Mouse (Mus musculus) C2C12 (cell line): ENCODE results near the gene Osbpl6. TPM values are rescaled to one million over a fixed set of nuclear protein-coding genes. Genes with fewer than 3 reads are reported as not detected.

ENCODE experiments used
- H3K27me3 ChIP-seq: one replicate; pipeline ENCODE4 v1.6.1; 2011; ENCODE audit not compliant: control insufficient read depth, insufficient read depth, insufficient read length
- H3K36me3 ChIP-seq: one replicate; pipeline ENCODE4 v1.6.1; 2011; ENCODE audit not compliant: control insufficient read depth, insufficient read depth
- H3K4me3 ChIP-seq: one replicate; pipeline ENCODE4 v1.5.1; 2011; ENCODE audit warnings: mild to moderate bottlenecking, control low read depth; ENCODE audit not compliant: poor library complexity, insufficient read depth, severe bottlenecking
- H3K79me2 ChIP-seq: one replicate; pipeline ENCODE4 v1.6.1; 2011; ENCODE audit not compliant: control insufficient read depth, insufficient read depth
- H3K79me3 ChIP-seq: one replicate; pipeline ENCODE4 v1.6.1; 2011; ENCODE audit warnings: low read depth, control low read depth
- H3ac ChIP-seq: one replicate; pipeline ENCODE3; 2011; ENCODE audit warnings: low read depth; ENCODE audit not compliant: control insufficient read depth, insufficient read length
- CEBPB ChIP-seq: IDR thresholded peaks from one replicate; pipeline ENCODE4 v1.6.1; 2011; ENCODE audit warnings: low read depth, mild to moderate bottlenecking, control low read depth, moderate library complexity
- CTCF ChIP-seq: IDR thresholded peaks from one replicate; pipeline ENCODE4 v1.5.1; 2011; ENCODE audit not compliant: control insufficient read depth, insufficient read depth, insufficient read length
- FOSL1 ChIP-seq: IDR thresholded peaks from one replicate; pipeline ENCODE4 v1.8.0; 2011; ENCODE audit warnings: mild to moderate bottlenecking, low read length; ENCODE audit not compliant: poor library complexity, insufficient read depth, severe bottlenecking
- MAX ChIP-seq: IDR thresholded peaks from one replicate; pipeline ENCODE4 v1.6.1; 2011; ENCODE audit warnings: mild to moderate bottlenecking, control low read depth
- MYOD1 ChIP-seq: IDR thresholded peaks from one replicate; pipeline ENCODE4 v1.6.1; 2011; ENCODE audit warnings: low read depth; ENCODE audit not compliant: control insufficient read depth, insufficient read length
- MYOG ChIP-seq: IDR thresholded peaks from one replicate; pipeline ENCODE4 v1.6.1; 2011; ENCODE audit not compliant: control insufficient read depth, insufficient read length; ENCODE audit errors: extremely low read depth
- USF1 ChIP-seq: IDR thresholded peaks from one replicate; pipeline ENCODE4 v1.6.1; 2011; ENCODE audit warnings: low read depth, mild to moderate bottlenecking, control low read depth, moderate library complexity
- polyA plus RNA-seq: library from polyadenylated mRNA; unstranded; fragments of >200 nt; fragmentation: generic; extraction: Trizol; gene quantifications from one replicate; pipeline ENCODE4 v1.2.1, GENCODE M21; 2012; ENCODE audit warnings: missing spikeins

Gene Osbpl6
- polyA plus RNA-seq, 1 experiment: 3.0 TPM

DNA sequence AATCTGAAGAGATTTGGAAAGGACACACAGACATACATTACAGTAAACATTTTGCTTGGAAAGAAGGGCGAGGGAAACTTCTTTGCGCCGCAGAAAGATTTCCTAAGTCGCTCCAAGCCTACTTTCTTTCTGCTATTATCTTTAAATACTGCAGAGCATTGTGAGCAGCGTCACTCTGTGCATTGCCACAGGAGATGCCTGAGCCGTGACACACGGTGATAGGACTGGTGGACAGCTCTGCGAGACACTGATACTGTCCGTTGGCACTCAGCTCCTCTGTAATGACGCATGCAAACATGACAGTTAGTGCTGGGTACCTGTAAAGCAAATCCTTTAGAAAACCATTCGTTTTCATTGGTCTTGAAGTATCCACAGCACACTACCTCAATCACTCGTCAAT lies 224.0 kb downstream of the Osbpl6 start:
- TF ChIP-seq USF1 (no peak), MAX (no peak), MYOG (no peak), FOSL1 (no peak), CEBPB (no peak), MYOD1 (no peak), CTCF (no peak)
- H3K36me3 ChIP-seq: peaks cover 13% of the 10 kb centered on the region

DNA sequence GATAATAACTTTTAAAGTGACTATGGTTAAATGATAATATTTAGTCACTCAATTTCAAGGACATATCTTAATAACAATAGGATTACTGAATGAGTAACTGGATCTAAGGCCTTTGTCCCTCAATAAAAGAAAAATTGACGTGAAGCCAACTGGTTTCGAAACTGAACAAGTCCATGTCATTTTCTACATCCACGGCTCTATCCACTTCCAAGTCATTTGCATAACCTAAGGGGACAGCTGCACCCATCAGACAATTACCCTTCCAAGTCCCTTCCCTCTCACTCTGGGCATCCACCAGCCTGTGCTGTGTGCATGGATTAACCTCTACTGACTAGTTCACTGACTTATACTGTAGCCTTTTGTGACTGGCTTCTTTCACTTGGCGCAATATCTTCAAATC lies 225.3 kb downstream of the Osbpl6 start:
- Histone ChIP-seq H3ac (no peak overlapping the region), H3K79me2 (no peaks in the 10 kb centered on the region), H3K4me3 (no peak overlapping the region), H3K36me3 (peaks cover 26% of the 10 kb centered on the region), H3K27me3 (no peaks in the 10 kb centered on the region), H3K79me3 (no peaks in the 10 kb centered on the region)
- TF ChIP-seq USF1: no peak
- TF ChIP-seq FOSL1: no peak
- no peak for TF ChIP-seq MYOD1
- TF ChIP-seq MYOG: no peak
- TF ChIP-seq CTCF: no peak
- no peak for TF ChIP-seq CEBPB
- TF ChIP-seq MAX: no peak

More for the DNA sequence above, 224.0 kb downstream of the Osbpl6 start:
- Histone ChIP-seq H3K79me2 (no peaks in the 10 kb centered on the region), H3K79me3 (no peaks in the 10 kb centered on the region), H3K27me3 (no peaks in the 10 kb centered on the region), H3ac (no peak overlapping the region), H3K4me3 (no peak overlapping the region)

DNA sequence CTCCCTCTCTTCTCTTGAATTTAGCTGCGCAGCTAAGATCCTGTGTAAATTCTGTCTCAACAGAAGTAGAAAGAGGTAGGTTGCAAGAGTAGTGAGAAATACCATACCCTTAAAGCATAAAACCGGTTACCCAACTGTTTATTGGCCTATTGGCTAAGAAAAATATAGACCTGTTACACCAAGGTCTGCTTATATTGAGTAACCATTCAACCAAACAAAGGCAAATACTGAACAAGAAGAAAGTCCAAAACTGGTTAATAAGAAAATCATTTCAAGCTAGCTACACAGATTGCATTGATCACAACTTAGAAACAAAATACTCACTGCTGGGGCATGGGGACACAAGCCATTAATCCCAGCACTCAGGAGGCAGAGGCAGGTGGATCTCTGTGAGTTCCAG lies 233.3 kb downstream of the Osbpl6 start:
- TF ChIP-seq CEBPB: no peak
- no peak for TF ChIP-seq MAX
- no peak for TF ChIP-seq MYOG
- no peak for TF ChIP-seq USF1
- TF ChIP-seq MYOD1: no peak
- no peak for TF ChIP-seq FOSL1
- no peak for TF ChIP-seq CTCF
- Histone ChIP-seq H3K79me2 (no peaks in the 10 kb centered on the region), H3K36me3 (peaks cover 50% of the 10 kb centered on the region), H3K79me3 (no peaks in the 10 kb centered on the region), H3ac (no peak overlapping the region), H3K27me3 (no peaks in the 10 kb centered on the region), H3K4me3 (no peak overlapping the region)

- H3K27me3 ChIP-seq: no peaks in the 10 kb centered on the region
- no peak overlapping the region for H3ac ChIP-seq
- no peak overlapping the region for H3K4me3 ChIP-seq
- no peaks in the 10 kb centered on the region for H3K79me3 ChIP-seq
- no peak for TF ChIP-seq CEBPB
- TF ChIP-seq MYOG: no peak
- TF ChIP-seq MAX: no peak
- peaks cover 28% of the 10 kb centered on the region for H3K36me3 ChIP-seq
- H3K79me2 ChIP-seq: peaks cover 8% of the 10 kb centered on the region
Observed at GRCm38 (mm10) chr2:76643801-76644200, 237.5 kb downstream of the Osbpl6 start.

- Histone ChIP-seq H3K27me3 (no peaks in the 10 kb centered on the region), H3ac (peak overlapping the region; percentile 83), H3K79me2 (peaks cover 8% of the 10 kb centered on the region), H3K79me3 (no peaks in the 10 kb centered on the region), H3K36me3 (peaks cover 8% of the 10 kb centered on the region), H3K4me3 (peak overlapping the region; percentile 52)
- TF ChIP-seq MAX: no peak
Observed at GRCm38 (mm10) chr2:76647441-76647869, 241.1 kb downstream of the Osbpl6 start.

- Histone ChIP-seq H3K79me2 (peaks cover 8% of the 10 kb centered on the region), H3K27me3 (no peaks in the 10 kb centered on the region), H3K79me3 (no peaks in the 10 kb centered on the region), H3ac (peak within 1 kb of the TSS; percentile 83), H3K36me3 (peaks cover 3% of the 10 kb centered on the region), H3K4me3 (peak within 1 kb of the TSS; percentile 52)
- TF ChIP-seq CTCF: no peak
- TF ChIP-seq MYOG: no peak
- TF ChIP-seq USF1: no peak
- TF ChIP-seq FOSL1: no peak
- TF ChIP-seq MAX: no peak
- no peak for TF ChIP-seq MYOD1
- no peak for TF ChIP-seq CEBPB
Observed at GRCm38 (mm10) chr2:76647883-76648570, 241.7 kb downstream of the Osbpl6 start, which contains the start of the genes Prkra and Pjvk. TSS of gene Prkra (minus strand) at chr2:76648015. TSS of gene Pjvk (plus strand) at chr2:76648476.
